Mouse (Mus musculus) lung, adult 2 months (tissue): ENCODE data around the gene Vmn1r76. TPM values are rescaled to one million over a fixed set of nuclear protein-coding genes. Genes with fewer than 3 reads are reported as not detected.

Experiments used
- DNase-seq: peaks from one replicate; pipeline ENCODE4 v3.0.0; 2022
- H3K4me1 ChIP-seq: fragments of 200-500 bp; 2 replicates; pipeline ENCODE4 v1.6.1; 2011; ENCODE audit warnings: low read length; ENCODE audit not compliant: control insufficient read depth, insufficient read depth
- H3K4me3 ChIP-seq: fragments of 200-500 bp; replicated peaks from 2 replicates; pipeline ENCODE3; 2011; ENCODE audit warnings: low read depth, mild to moderate bottlenecking, control low read depth, low read length; ENCODE audit errors: extremely low read depth
- CTCF ChIP-seq: fragments of 200-500 bp; IDR thresholded peaks from 2 replicates; pipeline ENCODE4 v1.5.1; 2011; ENCODE audit warnings: mild to moderate bottlenecking, low read length, control low read depth; ENCODE audit not compliant: insufficient read depth
- POLR2A ChIP-seq: fragments of 200-500 bp; IDR thresholded peaks from 2 replicates; pipeline ENCODE4 v1.6.1; 2011; ENCODE audit warnings: low read depth, mild to moderate bottlenecking, control low read depth, low read length, borderline replicate concordance; ENCODE audit errors: extremely low read depth
- WGBS: fragments of 180-500 bp; shearing (Covaris S2); methylation state at CpG from one replicate; pipeline ENCODE4 v1.1.7; 2018; 5-methylcytosine and 5-hydroxymethylcytosine counted together
- polyA plus RNA-seq: library from polyadenylated mRNA; depleted of rRNA; stranded (reverse); fragments of >200 nt; gene quantifications from 2 replicates; pipeline ENCODE4 v1.2.3, GENCODE M21; 2012; rRNA removed

The Vmn1r76 gene
- not detected in 2 replicates for polyA plus RNA-seq

DNA sequence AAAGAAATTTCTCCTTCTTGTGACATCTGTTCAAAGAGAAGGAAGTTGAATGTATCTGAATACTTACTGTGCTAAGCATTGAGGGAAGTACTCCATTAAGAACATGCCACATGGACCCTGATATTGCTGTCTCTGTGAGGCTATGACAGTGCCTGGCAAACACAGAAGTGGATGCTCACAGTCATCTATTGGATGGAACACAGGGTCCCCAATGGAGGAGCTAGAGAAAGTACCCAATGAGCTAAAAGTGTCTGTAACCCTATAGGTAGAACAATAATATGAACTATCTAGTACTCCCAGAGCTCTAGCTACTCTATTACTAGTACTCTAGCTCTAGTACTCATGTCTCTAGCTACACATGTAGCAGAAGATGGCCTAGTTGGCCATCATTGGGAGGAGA lies at the start of gene Vmn1r76:
Gene Vmn1r76, minus strand, starts transcription at position 101 of the 400 bp plus-strand sequence.
- DNase-seq, result no peak
- H3K4me1 ChIP-seq, result no peaks in the 10 kb centered on the region
- TF ChIP-seq POLR2A (no peak), CTCF (no peak)

DNA sequence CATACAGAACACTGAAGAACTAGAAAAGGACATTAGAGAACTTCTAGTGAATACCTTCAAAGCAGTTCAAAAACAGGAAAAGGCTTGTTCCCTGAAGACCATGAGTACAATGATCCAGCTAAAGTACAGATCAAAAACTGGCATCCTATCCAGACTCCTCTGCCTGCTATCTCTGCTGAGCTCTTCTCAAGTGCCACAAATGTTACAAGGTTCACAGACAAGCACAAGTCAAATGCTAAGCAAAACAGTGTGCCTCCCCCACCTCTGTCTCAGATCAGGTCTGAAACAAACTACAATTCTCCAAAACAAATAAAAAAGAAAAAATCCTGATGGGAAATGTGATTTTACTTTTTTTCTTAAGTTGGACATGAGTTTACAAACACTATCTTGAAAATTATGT lies 34.6 kb upstream of the Vmn1r76 start:
- Histone ChIP-seq H3K4me1 (no peaks in the 10 kb centered on the region), H3K4me3 (no peak overlapping the region)
- no peak for TF ChIP-seq POLR2A
- TF ChIP-seq CTCF, result no peak
- no peak for DNase-seq

More for the DNA sequence above, at the start of gene Vmn1r76:
- no peak within 1 kb of the TSS for H3K4me3 ChIP-seq

DNA sequence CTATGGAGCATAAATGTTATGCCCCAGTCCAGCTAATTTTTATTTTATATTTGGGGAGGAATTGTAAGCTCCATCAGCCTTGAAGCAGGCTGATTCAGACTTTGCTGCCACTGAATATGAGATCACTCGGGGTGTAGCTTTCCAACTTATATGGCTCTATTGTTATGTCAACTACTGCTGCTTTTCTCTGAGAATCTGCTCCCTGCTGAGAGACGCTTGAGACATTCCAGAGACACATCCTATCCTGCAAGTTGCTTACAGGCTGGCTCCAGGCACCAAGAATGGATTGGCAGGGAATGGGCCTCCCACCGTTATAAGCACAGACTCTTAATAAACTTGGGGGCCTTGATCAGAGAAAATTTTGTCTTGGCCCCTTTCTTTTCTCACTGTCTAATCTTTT lies 10.0 kb upstream of the Vmn1r76 start:
- no peaks in the 10 kb centered on the region for H3K4me1 ChIP-seq
- TF ChIP-seq CTCF, result no peak
- TF ChIP-seq POLR2A, result no peak
- no peak overlapping the region for H3K4me3 ChIP-seq
- DNase-seq, result no peak
- WGBS, result 74% methylated on average over 3 of the region's 3 CpGs

DNA sequence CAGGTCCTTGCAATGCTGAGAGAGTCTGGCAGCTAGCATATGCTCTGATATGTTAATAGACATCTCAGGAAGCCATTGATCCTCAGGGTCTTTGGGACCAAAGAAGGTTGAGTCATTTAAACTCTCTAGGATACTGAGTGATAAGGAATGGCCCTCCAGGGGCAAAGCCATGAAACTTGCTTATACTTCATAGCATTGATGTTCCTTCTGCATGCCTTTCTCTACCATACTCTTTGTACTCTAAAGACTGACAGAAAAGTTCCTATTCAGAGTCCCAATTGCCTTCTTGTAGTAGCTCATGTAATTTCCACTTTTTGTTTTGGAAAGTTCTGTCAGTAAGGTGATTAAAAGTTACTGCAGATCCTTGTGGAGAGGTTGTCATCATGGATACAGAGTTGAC lies 63.7 kb downstream of the Vmn1r76 start, which contains the start of gene Vmn1r75:
Gene Vmn1r75, plus strand, starts transcription at position 301 of the 400 bp plus-strand sequence.
- no peak for TF ChIP-seq CTCF
- TF ChIP-seq POLR2A, result no peak
- no peak for DNase-seq
- Histone ChIP-seq H3K4me3 (no peak within 1 kb of the TSS), H3K4me1 (no peaks in the 10 kb centered on the region)

Other genes with a start within 250 kb of the Vmn1r76 start
- gene Vmn1r73, start 207.9 kb downstream of the Vmn1r76 start, polyA plus RNA-seq, result not detected in 2 replicates
- not detected in 2 replicates for gene Vmn1r74, start 104.2 kb downstream of the Vmn1r76 start, polyA plus RNA-seq
- gene Vmn1r75, start 63.6 kb downstream of the Vmn1r76 start, polyA plus RNA-seq, result not detected in 2 replicates
- not detected in 2 replicates for gene Vmn1r77, start 98.5 kb upstream of the Vmn1r76 start, polyA plus RNA-seq
- gene Vmn1r78, start 212.0 kb upstream of the Vmn1r76 start, polyA plus RNA-seq, result not detected in 2 replicates
- not detected in 2 replicates for gene Vmn1r79, start 233.1 kb upstream of the Vmn1r76 start, polyA plus RNA-seq